In genomic region chr17:64531150-64531549, GRCm38 (mm10) we compare ENCODE assay signal across 22 mouse cellular contexts.
DNase-seq lines count a peak whose midpoint lies in the region; ATAC-seq lines count a peak whose summit lies in the region.
"Had no signal": no experiment of that assay in that cellular context is flagged by ENCODE, and none has a peak within 500 bp of the region (broad histone marks: within the 10 kb centered on the region; RNA-seq: fewer than 3 reads in every experiment).

No protein-coding gene starts in this region.

- peak; percentile 7 for DNase-seq in lung, postnatal 36 days
- no peak for DNase-seq in lung, postnatal 14 days
- peak; percentile 50 to 57 for DNase-seq in B cell, adult 2 months
- DNase-seq in right cerebral cortex, adult 18-20 months = no peak
- DNase-seq in limb, embryonic 10.5 days (ENCODE audit: low spot score) = no peak
- DNase-seq: adrenal gland, postnatal 14 days; cerebellum, adult 11-12 months; cerebellum, adult 9-10 months; cerebellum, postnatal 25 days; gastrocnemius, postnatal 36 days; heart, adult 2 months had no signal

- H3K27ac ChIP-seq in limb, embryonic 10.5 days = no peak overlapping the region
- H3K27ac ChIP-seq: embryonic facial prominence, embryonic 10.5 days; forebrain, embryonic 10.5 days; forebrain, embryonic 15.5 days; heart, adult 2 months; heart, embryonic 15.5 days had no signal

- no peaks in the 10 kb centered on the region for H3K36me3 ChIP-seq in limb, embryonic 10.5 days
- H3K36me3 ChIP-seq: embryonic facial prominence, embryonic 10.5 days; forebrain, embryonic 10.5 days; forebrain, embryonic 15.5 days; G1E; heart, embryonic 15.5 days had no signal

- no peak overlapping the region for H3K4me3 ChIP-seq in limb, embryonic 10.5 days
- H3K4me3 ChIP-seq: embryonic facial prominence, embryonic 10.5 days; erythroblast, embryonic 14.5 days; forebrain, embryonic 10.5 days; forebrain, embryonic 15.5 days; heart, adult 2 months; heart, embryonic 15.5 days had no signal

- H3K27me3 ChIP-seq in limb, embryonic 10.5 days (ENCODE audit: low read depth, poor library complexity, severe bottlenecking) = no peaks in the 10 kb centered on the region
- H3K27me3 ChIP-seq: forebrain, embryonic 15.5 days; heart, embryonic 15.5 days had no signal

- 92% methylated on average over 7 of the region's 7 CpGs for WGBS in limb, embryonic 10.5 days

- H3K9me3 ChIP-seq in limb, embryonic 10.5 days (replicated peaks) = no peaks in the 10 kb centered on the region
- H3K9me3 ChIP-seq: embryonic facial prominence, embryonic 10.5 days; forebrain, embryonic 10.5 days; forebrain, embryonic 15.5 days; heart, embryonic 15.5 days had no signal

- H3K4me1 ChIP-seq in limb, embryonic 10.5 days = 0 out of 2 replicates have a peak, but pooled peaks cover 4% of the 10 kb centered on the region
- H3K4me1 ChIP-seq: embryonic facial prominence, embryonic 10.5 days; forebrain, embryonic 10.5 days; heart, embryonic 15.5 days had no signal

- peak; percentile 28 to 33; a peak in 1 of 4 replicates for ATAC-seq in hematopoietic stem cell, adult 5-6 weeks (replicated peaks in 1 of 2; ENCODE audit: insufficient read depth in 1 of 2, low FRiP score in 2 of 2, low TSS enrichment in 1 of 2, low read depth in 1 of 2, poor library complexity in 2 of 2, severe bottlenecking in 2 of 2)
- ATAC-seq in neutrophil, adult 5-6 weeks (ENCODE audit: extremely low read depth, insufficient number of reproducible peaks, low FRiP score, poor library complexity, severe bottlenecking) = peak; percentile 80
- no peak for ATAC-seq in erythroblast, adult 5-6 weeks (replicated peaks; ENCODE audit: low FRiP score, poor library complexity, severe bottlenecking)
- ATAC-seq: forebrain, embryonic 15.5 days; hindbrain, embryonic 16.5 days; inflammation-experienced regulatory T-cells, adult 6 months had no signal

Comparison
In these comparisons a context has a peak if more than half of its experiments do, and no peak if none do; other contexts are left out.
1. DNase-seq: peak in lung, postnatal 36 days (single experiment) and B cell, adult 2 months (2 of 2); none in lung, postnatal 14 days (single experiment), right cerebral cortex, adult 18-20 months (single experiment) and limb, embryonic 10.5 days (single experiment).